Mouse (Mus musculus) MEL (cell line): ENCODE measurements at regions not wholly inside any gene's neighbourhood (a gene's known extent, or its start where the extent isn't known, plus 50 kb on each side); places are given as distances from the start of the nearest gene placed in this dataset.

Experiments
- DNase-seq: peaks from one replicate; pipeline ENCODE4 v3.0.0; 2011; ENCODE audit warnings: low read depth, low spot score
- H3K27ac ChIP-seq: 2 replicates; pipeline ENCODE4 v1.5.1; 2012; ENCODE audit warnings: low read depth, mild to moderate bottlenecking, control low read depth, low read length, moderate library complexity; ENCODE audit not compliant: control insufficient read depth
- H3K27me3 ChIP-seq, 2 experiments: fragments of 150-350 bp in 1 of 2; sonication (generic) in 1 of 2; 2 replicates each; pipeline ENCODE4 v1.6.1; 2012; ENCODE audit warnings: low read length in 2 of 2, mild to moderate bottlenecking in 2 of 2, improper control_type of control experiment in 1 of 2, moderate library complexity in 1 of 2; ENCODE audit not compliant: insufficient read depth in 2 of 2, control insufficient read depth in 1 of 2
- H3K36me3 ChIP-seq, 2 experiments: 2 replicates each; pipeline ENCODE4 v1.6.1; 2012 to 2014; ENCODE audit warnings: low read length in 2 of 2, improper control_type of control experiment in 1 of 2, inconsistent platforms in 1 of 2, mild to moderate bottlenecking in 1 of 2; ENCODE audit not compliant: insufficient read depth in 2 of 2, control insufficient read depth in 1 of 2
- H3K4me1 ChIP-seq, 2 experiments: fragments of 150-350 bp in 1 of 2; sonication (generic) in 1 of 2; 2 replicates each; pipeline ENCODE4 v1.6.1; 2012; ENCODE audit warnings: low read length in 2 of 2, improper control_type of control experiment in 1 of 2, mild to moderate bottlenecking in 1 of 2; ENCODE audit not compliant: insufficient read depth in 2 of 2, control insufficient read depth in 1 of 2
- H3K4me3 ChIP-seq, 2 experiments: fragments of 150-350 bp in 1 of 2; sonication (generic) in 1 of 2; 2 replicates each; pipeline ENCODE4 v1.5.1; 2012; ENCODE audit warnings: low read depth in 2 of 2, low read length in 2 of 2, mild to moderate bottlenecking in 2 of 2, moderate library complexity in 2 of 2, control low read depth in 1 of 2, improper control_type of control experiment in 1 of 2; ENCODE audit not compliant: control insufficient read depth in 1 of 2, insufficient read depth in 1 of 2
- H3K79me2 ChIP-seq: 2 replicates; pipeline ENCODE4 v1.6.1; 2012; ENCODE audit warnings: mild to moderate bottlenecking, low read length, moderate library complexity; ENCODE audit not compliant: control insufficient read depth, poor library complexity, insufficient read depth
- H3K9ac ChIP-seq: 2 replicates; pipeline ENCODE4 v1.6.1; 2012; ENCODE audit warnings: low read depth, mild to moderate bottlenecking, control low read depth, low read length, moderate library complexity; ENCODE audit not compliant: control insufficient read depth, poor library complexity, severe bottlenecking
- H3K9me3 ChIP-seq: fragments of 150-350 bp; sonication (generic); replicated peaks from 2 replicates; pipeline ENCODE4 v1.6.1; 2012; ENCODE audit warnings: mild to moderate bottlenecking, low read length, improper control_type of control experiment, moderate library complexity; ENCODE audit not compliant: insufficient read depth
- BHLHE40 ChIP-seq: IDR thresholded peaks from 2 replicates; pipeline ENCODE4 v1.6.1; 2012; ENCODE audit warnings: low read depth, mild to moderate bottlenecking, inconsistent platforms, low read length, improper control_type of control experiment, borderline replicate concordance
- CHD1 ChIP-seq: IDR thresholded peaks from 2 replicates; pipeline ENCODE4 v1.6.1; 2012; ENCODE audit warnings: low read depth, mild to moderate bottlenecking, inconsistent platforms, low read length, improper control_type of control experiment
- CHD2 ChIP-seq: IDR thresholded peaks from 2 replicates; pipeline ENCODE4 v1.6.1; 2011; ENCODE audit warnings: low read length, improper control_type of control experiment
- CTCF ChIP-seq, 3 experiments: IDR thresholded peaks in 2 of 3; conservative IDR thresholded peaks in 1 of 3; 2 replicates each; pipeline ENCODE4 v1.5.1; 2011 to 2012; ENCODE audit warnings: low read length in 3 of 3, low read depth in 2 of 3, mild to moderate bottlenecking in 2 of 3, improper control_type of control experiment in 1 of 3, inconsistent platforms in 1 of 3, mixed read lengths in 1 of 3, moderate library complexity in 1 of 3; ENCODE audit not compliant: control insufficient read depth in 1 of 3, insufficient read depth in 1 of 3, poor library complexity in 1 of 3, severe bottlenecking in 1 of 3
- E2F4 ChIP-seq: IDR thresholded peaks from 2 replicates; pipeline ENCODE4 v1.6.1; 2011; ENCODE audit warnings: low read depth, low read length, improper control_type of control experiment, borderline replicate concordance
- HCFC1 ChIP-seq: IDR thresholded peaks from 2 replicates; pipeline ENCODE4 v1.6.1; 2012; ENCODE audit warnings: low read depth, mild to moderate bottlenecking, inconsistent platforms, low read length, improper control_type of control experiment, moderate library complexity
- KAT2A ChIP-seq: conservative IDR thresholded peaks from 2 replicates; pipeline ENCODE4 v1.6.1; 2012; ENCODE audit warnings: low read depth, low read length, improper control_type of control experiment, inconsistent platforms
- MAFK ChIP-seq: IDR thresholded peaks from 2 replicates; pipeline ENCODE4 v1.6.1; 2011; ENCODE audit warnings: low read depth, mild to moderate bottlenecking, low read length, improper control_type of control experiment, borderline replicate concordance
- MAZ ChIP-seq: IDR thresholded peaks from 2 replicates; pipeline ENCODE4 v1.6.1; 2012; ENCODE audit warnings: low read depth, mild to moderate bottlenecking, inconsistent platforms, low read length, improper control_type of control experiment
- MYC ChIP-seq: IDR thresholded peaks from 2 replicates; pipeline ENCODE4 v1.6.1; 2011; ENCODE audit warnings: low read depth, mild to moderate bottlenecking, low read length, improper control_type of control experiment, moderate library complexity
- NRF1 ChIP-seq: IDR thresholded peaks from 2 replicates; pipeline ENCODE4 v1.6.1; 2014; ENCODE audit warnings: low read depth, mild to moderate bottlenecking, inconsistent platforms, low read length, improper control_type of control experiment, moderate library complexity; ENCODE audit not compliant: poor library complexity, insufficient read depth, severe bottlenecking
- RAD21 ChIP-seq: IDR thresholded peaks from 2 replicates; pipeline ENCODE4 v1.6.1; 2011; ENCODE audit warnings: mild to moderate bottlenecking, low read depth, low read length, improper control_type of control experiment
- SIN3A ChIP-seq: IDR thresholded peaks from 2 replicates; pipeline ENCODE4 v1.6.1; 2012; ENCODE audit warnings: low read length, improper control_type of control experiment, inconsistent platforms
- TAL1 ChIP-seq: IDR thresholded peaks from 2 replicates; pipeline ENCODE4 v1.6.1; 2012; ENCODE audit warnings: mild to moderate bottlenecking, inconsistent platforms, low read length, moderate library complexity, mixed read lengths
- ZMIZ1 ChIP-seq: IDR thresholded peaks from 2 replicates; pipeline ENCODE4 v1.6.1; 2012; ENCODE audit warnings: low read depth, mild to moderate bottlenecking, inconsistent platforms, low read length, improper control_type of control experiment, moderate library complexity
- ZNF384 ChIP-seq: IDR thresholded peaks from 2 replicates; pipeline ENCODE4 v1.6.1; 2012; ENCODE audit warnings: low read depth, mild to moderate bottlenecking, inconsistent platforms, low read length, improper control_type of control experiment

DNA sequence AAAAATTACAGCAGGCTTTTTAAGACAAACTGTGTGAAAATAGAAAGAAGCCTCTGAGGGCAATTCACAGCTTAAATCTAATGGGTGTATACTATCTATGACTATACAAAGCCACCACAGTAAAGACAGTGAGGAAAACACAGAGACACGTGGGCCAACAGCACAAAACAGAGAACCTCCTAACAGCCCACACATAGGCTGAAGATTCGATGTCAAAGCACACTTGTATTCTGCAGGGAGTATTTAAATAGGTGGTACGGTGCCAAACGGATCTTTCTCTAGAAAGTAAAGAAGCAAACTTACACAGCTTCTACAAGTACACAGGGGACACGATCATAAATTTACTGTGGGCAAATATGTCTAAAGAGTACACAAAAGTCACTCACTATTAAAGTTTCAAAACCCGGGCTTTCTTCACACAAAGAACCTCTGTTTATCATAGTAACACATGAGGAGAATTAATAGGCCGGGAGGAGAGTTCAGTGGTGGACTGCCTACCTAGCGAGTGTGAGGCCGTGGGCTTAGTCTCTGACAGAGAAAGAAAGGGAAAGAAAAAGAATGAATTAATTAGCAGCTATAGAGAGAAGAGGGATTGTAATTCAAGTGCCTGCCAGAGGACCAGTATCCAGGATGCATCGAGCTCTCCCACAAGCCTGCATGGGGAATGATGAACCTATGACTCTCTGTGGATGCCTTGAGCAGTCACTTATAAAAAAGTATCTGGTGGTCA, 317.7 kb upstream of the Nfe2l3 start:
- no peak for DNase-seq
- Histone ChIP-seq H3K4me1 (no peaks in the 10 kb centered on the region), H3K79me2 (no peaks in the 10 kb centered on the region), H3K27ac (no peak overlapping the region), H3K36me3 (no peaks in the 10 kb centered on the region), H3K4me3 (no peak overlapping the region), H3K9ac (no peak overlapping the region), H3K27me3 (no peaks in the 10 kb centered on the region), H3K9me3 (no peaks in the 10 kb centered on the region)
- TF ChIP-seq CTCF (IDR thresholded peaks at IDR 0.05 in 2 of 3, conservative IDR thresholded peaks at IDR 0.05 in 1 of 3; ENCODE audit: control insufficient read depth in 1 of 3, insufficient read depth in 1 of 3, low read depth in 2 of 3, low read length in 3 of 3, poor library complexity in 1 of 3, severe bottlenecking in 1 of 3) = no peak
- no peak for TF ChIP-seq ZNF384
- no peak for TF ChIP-seq ZMIZ1
- TF ChIP-seq NRF1 = no peak
- TF ChIP-seq RAD21 = no peak
- no peak for TF ChIP-seq SIN3A
- no peak for TF ChIP-seq TAL1
- TF ChIP-seq CHD1 = no peak
- no peak for TF ChIP-seq MYC
- TF ChIP-seq HCFC1 = no peak
- TF ChIP-seq KAT2A = no peak
- TF ChIP-seq MAFK = no peak
- no peak for TF ChIP-seq MAZ
- TF ChIP-seq CHD2 = no peak
- no peak for TF ChIP-seq BHLHE40
- TF ChIP-seq E2F4 = no peak

DNA sequence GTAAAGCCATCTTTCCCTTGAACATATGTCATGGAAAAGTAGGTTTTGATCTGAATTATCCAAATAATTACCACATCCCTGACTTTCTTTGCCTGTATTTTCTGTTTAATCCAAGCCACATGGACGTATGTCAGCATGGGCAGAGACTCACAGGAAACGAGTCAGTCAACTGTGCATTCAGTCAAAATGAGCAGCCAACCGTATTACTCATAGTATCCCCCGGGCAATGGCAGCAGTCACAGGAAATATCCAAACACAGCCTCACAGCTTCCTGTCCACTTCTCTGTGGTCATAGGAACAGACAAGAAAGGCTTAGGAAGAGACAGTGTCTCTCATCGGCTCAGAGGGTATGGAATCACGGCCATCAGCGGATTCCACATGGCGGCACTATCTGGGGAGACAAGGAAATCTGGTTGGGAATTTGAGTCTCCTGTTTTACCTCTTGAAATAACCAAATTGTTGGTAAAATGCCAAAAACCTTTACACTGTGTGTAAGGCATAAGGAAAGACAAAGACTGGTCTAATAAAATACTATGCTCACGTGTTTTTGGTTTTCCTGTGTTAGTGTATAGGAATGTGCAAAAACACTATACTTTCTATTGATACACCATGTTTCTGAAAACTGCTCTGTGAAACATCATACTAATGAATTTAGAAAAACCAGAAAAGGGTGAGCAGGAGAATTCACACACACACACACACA, 313.5 kb upstream of the Nfe2l3 start:
- Histone ChIP-seq H3K36me3 (no peaks in the 10 kb centered on the region), H3K27me3 (no peaks in the 10 kb centered on the region), H3K9me3 (no peaks in the 10 kb centered on the region), H3K79me2 (no peaks in the 10 kb centered on the region), H3K4me3 (no peak overlapping the region), H3K9ac (no peak overlapping the region), H3K27ac (no peak overlapping the region), H3K4me1 (no peaks in the 10 kb centered on the region)
- DNase-seq = no peak
- TF ChIP-seq E2F4 = no peak
- no peak for TF ChIP-seq NRF1
- TF ChIP-seq CHD2 = no peak
